Mouse (Mus musculus): ENCODE measurements around the gene Scai.
A peak's percentile ranks its signal among the peaks of the same experiment; 100 is the strongest.
"Not testable (repeated sequence)": the region's sequence is repeated elsewhere in the genome, so short reads cannot be mapped to it uniquely, and the experiment has no call there.

Gene Scai

DNA sequence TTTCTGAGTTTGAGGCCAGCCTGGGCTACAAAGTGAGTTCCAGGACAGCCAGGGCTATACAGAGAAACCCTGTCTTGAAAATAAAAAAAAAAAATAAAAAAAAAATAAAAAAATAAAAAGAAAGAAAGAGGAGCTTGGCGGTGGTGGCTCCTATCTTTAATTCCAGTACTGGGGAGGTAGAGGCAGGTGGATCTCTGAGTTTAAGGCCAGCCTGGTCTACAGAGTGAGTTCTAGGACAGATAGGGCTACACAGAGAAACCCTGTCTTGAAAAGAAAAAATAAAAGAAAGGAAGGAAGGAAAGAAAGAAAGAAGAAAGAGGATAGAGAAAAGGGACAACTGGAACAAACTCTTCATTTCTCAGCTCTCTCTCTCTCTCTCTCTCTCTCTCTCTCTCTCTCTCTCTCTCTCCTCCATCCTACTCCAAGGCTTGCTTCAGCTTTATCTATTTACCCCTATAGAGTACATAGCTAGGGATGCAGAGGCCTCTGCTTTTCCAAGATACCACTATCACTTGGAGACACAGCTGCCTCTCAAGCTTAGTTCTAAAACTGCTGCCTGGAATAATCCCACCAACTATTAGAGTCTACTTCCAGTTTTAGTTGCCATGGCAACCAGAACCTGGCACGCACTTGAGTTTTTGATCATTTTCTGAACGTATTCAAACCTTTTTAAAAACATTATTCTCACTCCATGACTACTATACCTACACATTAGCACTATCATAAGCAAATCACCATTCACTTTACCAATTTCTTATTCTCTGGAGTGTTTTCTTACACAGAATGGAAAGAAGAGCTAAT lies 60.8 kb downstream of the Scai start:
- DNase-seq (ENCODE audit: low read depth) = no peak

- DNase-seq (ENCODE audit: low read depth) = no peak
These were observed 66.4 kb downstream of the Scai start for GRCm38 (mm10) chr2:39124167-39124566.

GRCm38 (mm10) chr2:39121137-39121536 lies 69.4 kb downstream of the Scai start:
- no peak for DNase-seq (ENCODE audit: low read depth)

- DNase-seq (ENCODE audit: low read depth) = no peak
These were observed 74.0 kb downstream of the Scai start for GRCm38 (mm10) chr2:39116583-39116982.

DNA sequence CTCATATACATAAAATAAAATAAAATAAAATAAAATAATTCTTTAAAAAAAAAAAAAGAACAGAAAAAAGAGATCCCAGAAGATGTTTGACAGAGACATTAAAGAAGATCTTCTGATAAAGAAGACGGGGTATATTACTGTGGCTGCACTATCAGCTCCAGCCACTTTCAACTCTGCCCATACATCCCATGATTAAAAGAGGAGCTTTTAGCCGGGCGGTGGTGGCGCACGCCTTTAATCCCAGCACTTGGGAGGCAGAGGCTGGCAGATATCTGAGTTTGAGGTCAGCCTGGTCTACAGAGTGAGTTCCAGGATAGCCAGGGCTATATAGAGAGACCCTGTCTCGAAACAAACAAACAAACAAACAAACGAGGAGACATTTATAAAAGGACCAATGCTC lies 76.4 kb downstream of the Scai start:
- DNase-seq (ENCODE audit: low read depth) = no peak

DNA sequence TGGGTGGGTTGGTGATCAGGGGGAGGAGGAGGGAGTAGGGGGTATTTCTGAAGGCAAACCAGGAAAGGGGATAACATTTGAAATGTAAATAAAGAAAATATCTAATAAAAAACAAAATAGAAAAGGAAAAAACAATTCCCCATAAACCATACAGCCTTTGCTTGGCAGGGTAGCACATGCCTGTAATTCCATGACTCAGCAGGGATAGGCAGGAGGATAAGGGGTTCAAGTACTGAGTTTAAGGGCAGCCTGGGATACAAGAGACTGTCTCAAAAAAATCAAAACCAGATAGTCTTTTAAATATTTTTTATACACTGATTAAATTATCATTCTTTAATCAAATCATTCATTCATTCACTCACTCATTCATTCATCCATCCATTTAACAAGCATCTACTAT lies 80.0 kb downstream of the Scai start:
- no peak for DNase-seq (ENCODE audit: low read depth)

- DNase-seq (ENCODE audit: low read depth) = not testable (repeated sequence)
These were observed 80.8 kb downstream of the Scai start for GRCm38 (mm10) chr2:39109712-39110111.

GRCm38 (mm10) chr2:39099951-39100350 lies 90.6 kb downstream of the Scai start:
- not testable (repeated sequence) for DNase-seq (ENCODE audit: low read depth)

DNA sequence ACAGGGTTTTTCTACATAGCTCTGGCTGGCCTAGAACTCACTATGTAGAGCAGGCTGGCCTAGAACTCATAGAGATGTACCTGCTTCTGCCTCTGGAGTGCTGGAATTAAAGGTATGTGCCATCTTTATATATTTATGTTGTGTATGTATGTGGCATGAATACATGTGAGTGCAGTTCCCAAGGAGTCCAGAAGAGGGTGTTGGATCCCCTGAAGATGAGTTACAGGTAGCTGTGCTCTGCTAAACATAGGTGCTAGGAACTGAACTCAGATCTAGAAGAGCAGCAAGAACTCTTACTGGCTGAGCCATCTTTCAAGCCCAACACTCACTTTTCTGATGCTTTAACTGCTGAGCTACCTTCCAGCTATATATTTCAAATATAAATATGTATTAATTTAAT lies 92.5 kb downstream of the Scai start:
- peak; percentile 24 for DNase-seq (ENCODE audit: low read depth)

DNA sequence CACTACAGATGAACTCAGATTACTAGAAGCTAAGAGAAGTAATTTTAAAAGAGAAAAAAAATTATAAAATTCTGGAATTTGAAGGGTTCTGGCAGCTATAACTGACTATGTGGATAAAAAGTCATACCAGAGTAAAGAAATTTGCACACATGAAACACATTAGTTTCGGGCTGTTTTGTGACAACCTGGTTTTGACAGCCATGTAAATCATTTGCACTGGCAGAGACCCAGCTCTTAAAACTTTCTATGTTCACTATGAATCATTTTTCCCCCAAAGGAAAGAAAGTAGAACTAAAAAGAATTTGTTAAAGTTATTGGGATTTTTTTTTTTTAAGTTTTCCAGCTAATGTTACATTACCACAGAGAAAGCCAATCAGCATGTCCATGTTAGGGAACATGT lies 98.6 kb downstream of the Scai start:
- DNase-seq (ENCODE audit: low read depth) = no peak

DNA sequence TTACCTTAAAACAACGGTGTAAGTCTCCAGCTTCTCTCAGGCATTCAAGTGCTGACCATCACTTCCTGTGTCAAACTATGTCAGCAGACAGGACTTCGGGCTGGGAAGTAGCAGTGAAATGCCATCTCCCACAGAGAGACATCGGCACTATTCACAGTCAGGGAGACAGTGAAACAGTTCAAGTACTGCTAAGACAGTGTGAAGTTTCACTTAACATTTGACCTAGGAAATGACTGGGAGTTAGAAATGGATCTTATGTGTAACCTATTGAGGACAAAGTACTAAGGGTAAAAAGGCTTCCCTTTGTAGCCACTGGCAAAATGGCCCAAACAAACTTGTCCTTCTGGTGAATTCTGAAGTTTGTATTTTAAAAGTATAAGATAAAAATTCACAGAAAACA lies 107.8 kb downstream of the Scai start:
- DNase-seq (ENCODE audit: low read depth) = no peak

DNA sequence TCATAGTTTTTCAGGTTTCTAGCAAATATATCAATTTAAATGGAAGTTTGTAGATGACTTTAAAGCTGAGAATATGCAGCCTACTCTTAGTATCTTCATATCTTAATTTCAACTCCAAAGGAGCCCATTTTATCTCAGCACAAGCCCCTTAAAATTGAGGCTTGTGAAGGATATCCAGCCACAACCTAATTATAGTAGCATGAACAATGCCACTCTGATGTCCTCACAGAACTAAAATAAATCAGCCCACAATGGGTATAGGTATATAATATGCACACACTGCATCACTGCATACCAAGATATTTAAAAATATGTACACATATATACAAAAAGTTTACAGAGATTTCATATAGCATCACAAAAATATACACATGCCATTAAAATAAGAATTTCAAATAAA lies 119.9 kb downstream of the Scai start:
- no peak for DNase-seq (ENCODE audit: low read depth)

- DNase-seq (ENCODE audit: low read depth) = no peak
These were observed 121.4 kb downstream of the Scai start for GRCm38 (mm10) chr2:39069096-39069495.

DNA sequence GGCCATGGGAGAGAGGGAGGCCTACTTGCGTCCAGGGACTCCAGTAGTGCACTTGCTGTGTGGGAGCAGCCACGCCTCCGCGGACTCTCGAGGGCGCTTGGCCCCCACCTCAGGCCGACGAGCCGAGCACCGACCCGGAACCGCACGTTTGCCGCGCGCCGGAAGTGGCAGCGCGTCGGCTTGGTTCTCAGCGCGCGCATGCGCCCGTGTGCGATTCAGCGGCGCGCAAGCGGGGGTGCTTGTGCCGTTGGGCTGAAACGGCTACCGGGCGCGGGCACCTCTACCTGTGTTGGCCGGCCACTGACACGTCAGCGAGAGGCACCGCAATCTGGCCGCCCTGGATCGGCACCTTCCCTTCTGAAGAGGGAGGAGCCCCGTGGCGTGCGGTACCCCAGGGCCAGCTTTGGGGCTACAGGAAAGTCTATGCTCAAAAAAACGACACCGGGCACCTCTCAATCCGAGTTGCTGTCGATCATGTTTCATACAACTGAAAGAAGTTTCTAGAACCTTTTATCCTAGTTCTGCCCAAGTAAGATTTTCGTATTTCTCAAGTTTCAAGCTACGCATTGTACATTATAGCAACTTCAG lies 125.0 kb downstream of the Scai start, which contains the start of gene Golga1:
Golga1 (minus strand) TSS at position 142 of the 588 bp plus-strand sequence.
- peak; percentile 82 for DNase-seq (ENCODE audit: low read depth)

- DNase-seq (ENCODE audit: low read depth) = no peak
These were observed 125.7 kb downstream of the Scai start for GRCm38 (mm10) chr2:39064687-39065399.

GRCm38 (mm10) chr2:39048515-39048914 lies 142.0 kb downstream of the Scai start:
- no peak for DNase-seq (ENCODE audit: low read depth)

- DNase-seq (ENCODE audit: low read depth) = no peak
These were observed 150.3 kb downstream of the Scai start for GRCm38 (mm10) chr2:39040215-39040614.

DNA sequence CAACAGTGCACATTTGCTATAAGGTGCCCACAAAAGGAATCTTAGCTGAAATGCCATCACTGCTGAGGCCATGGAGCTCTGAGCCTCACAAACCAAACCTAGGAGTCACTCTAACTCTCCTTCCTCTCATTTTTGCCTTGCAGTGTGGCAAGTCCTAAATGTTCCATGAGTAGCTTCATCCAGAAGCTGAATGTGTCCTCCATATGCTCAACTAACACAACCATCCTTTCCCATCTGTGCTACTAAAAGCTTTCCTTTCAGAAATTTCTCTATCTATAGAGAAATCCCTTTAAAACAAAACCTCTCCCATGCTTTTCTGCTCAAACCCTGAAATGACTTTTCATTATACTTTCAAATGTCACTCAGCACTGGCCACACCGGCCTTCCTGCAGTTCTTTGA lies 158.9 kb downstream of the Scai start:
- no peak for DNase-seq (ENCODE audit: low read depth)

DNA sequence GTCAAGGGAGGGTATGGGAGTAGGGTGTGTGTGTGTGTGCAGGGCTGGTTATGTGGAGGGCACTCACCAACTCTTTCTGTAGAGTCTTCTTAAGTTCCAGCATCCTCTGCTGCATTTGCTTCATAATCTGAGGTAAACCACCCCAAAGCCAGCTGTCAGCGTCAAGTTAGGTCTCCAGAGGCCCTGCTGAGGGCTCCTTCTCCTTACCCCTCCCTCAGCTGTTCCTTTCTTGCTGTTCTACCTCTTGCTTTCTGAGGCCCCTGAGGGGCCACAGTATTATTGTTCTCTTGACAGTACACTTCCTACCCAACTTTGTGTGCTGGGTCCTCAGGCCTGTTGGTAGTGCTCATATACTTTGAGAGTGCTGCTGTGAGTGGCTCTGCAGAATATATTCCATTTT lies 170.5 kb downstream of the Scai start:
- DNase-seq (ENCODE audit: low read depth) = no peak

GRCm38 (mm10) chr2:39016581-39016980 lies 174.0 kb downstream of the Scai start:
- DNase-seq (ENCODE audit: low read depth) = no peak
